Mouse (Mus musculus) neural tube, embryonic 10.5 days (tissue): ENCODE measurements around the gene Tmem200b.

Source experiments
- DNase-seq: peaks from one replicate; pipeline ENCODE4 v3.0.0-alpha.2; 2017; ENCODE audit warnings: low spot score; ENCODE audit errors: extremely low spot score

Gene Tmem200b

DNA sequence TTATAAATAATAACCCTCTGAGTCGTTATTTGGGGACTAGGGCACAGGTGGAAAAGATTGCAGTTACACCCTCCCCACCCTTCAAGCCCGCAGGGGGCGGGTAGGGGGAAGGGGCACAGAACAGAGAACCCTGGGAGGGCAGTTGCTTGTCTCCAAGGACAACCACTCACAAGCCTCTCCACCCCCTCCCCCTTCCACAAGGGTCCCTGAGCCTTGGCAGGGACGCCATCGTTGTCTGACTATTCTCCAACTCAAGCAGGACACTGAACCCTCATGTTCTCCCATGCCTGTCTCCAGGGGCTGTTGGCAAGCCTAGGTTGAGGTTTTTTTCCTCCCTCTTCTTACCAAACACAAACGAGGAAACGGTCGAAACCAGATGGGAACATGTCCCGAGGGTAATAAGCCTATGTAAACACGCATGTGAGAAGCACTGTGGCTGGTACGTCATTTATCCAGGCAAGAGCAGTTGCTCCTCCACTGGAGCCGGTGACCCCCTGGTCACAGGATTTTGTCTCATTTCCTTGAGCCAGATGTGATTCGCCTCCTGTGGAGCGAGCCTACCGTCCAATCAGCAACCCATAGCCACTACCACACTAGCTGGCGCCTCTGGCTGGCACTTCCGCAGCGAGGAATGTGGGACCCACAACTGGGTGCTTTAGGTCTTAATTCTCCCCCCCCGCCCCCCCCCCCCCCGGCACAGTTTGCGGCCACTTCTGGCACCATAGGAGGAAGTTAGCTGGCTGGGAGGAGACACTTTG lies 11.2 kb upstream of the Tmem200b start:
- peak; percentile 44 for DNase-seq

DNA sequence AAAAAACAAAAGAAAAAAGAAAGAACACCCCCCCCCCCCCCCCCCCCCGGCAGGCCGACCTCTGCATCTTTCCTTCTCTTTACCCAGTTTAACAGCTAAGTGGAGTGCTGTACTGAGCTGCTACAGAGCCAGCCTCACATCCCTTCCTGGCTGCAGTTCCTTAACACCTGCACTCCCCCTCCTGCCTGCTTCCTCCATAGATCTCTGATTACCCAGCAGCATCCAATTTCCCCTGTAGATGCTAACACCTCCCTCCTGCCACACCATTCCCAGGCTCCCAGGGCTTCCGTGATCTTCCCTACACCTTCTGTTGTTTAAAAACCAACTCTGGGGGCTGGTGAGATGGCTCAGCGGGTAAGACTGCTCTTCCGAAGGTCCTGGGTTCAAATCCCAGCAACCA lies 10.1 kb upstream of the Tmem200b start:
- DNase-seq = no peak

DNA sequence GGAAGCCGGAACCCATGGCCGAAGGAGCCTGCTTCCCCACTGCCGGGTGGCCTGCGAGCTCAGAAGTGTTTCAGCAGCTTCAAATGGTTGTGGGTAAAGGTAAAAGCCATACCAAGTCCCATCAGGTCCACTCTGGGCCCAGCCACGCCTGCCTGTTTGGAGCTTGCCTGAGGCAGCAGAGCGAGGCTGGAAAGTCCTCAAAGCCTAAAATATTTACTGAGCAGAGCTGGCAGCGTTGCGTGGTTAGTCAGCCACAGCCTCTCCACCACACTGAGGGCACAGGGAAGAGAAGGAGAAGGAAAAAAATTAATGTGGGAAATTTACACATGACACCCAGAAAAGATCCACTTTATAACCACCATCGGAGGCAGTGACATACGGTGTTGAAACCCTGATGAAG lies 8.0 kb upstream of the Tmem200b start:
- DNase-seq = no peak

DNA sequence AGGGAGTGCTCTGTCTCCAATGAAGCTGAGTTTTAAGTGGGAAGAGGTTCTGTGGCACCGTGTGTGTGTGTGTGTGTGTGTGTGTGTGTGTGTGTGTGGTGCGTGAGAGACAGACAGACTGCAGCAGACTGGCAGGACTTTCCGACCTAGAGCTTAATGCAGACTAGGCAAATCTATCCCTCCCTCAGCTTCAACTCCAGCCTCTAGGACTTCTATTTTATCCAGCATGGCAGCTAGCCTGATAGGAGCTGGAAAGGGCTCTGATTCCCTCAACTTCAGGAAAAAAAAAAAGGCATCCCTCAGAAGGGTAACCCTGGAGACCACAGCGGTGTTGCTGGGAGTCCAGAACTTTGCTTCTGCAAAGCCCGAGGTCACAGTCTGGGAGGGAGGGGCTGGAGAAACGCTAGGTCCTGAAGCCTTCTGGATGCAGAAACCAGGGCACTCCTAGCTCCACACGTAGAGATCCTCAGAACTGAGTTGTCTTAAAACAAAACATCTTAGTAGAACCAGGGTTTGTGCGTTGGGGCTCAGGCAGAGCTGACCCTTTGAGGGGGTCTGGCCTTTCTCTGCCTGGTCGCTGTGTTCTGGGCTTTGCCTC lies 7.4 kb upstream of the Tmem200b start:
- peak; percentile 31 for DNase-seq

DNA sequence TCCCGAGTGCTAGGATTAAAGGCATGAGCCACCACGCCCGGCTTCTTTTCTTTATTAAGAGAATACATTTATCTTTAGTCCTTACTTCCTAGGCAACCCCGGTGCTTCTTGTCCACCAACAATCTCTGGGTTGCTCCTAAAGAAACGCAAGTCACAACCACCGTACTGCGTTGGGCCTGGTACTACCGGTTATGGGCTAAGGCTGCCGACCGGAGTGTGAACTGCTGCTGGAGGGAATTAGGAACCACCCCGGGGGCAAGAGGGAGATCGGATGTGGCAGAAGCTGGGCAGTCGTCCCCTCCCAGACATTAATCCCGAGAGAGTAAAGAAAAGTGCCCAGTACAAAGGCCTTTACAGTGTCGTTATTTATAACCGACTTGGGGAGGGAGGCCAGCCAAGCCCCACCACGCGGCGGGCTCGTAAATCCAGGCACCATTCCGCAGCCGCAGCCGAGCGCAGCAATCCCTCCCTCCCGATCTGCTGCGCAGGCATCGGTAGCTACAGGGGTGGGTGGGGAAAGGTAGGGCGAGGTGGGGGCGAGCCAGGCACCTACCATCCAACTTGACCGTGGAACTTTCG lies 6.6 kb upstream of the Tmem200b start:
- DNase-seq = peak; percentile 67

DNA sequence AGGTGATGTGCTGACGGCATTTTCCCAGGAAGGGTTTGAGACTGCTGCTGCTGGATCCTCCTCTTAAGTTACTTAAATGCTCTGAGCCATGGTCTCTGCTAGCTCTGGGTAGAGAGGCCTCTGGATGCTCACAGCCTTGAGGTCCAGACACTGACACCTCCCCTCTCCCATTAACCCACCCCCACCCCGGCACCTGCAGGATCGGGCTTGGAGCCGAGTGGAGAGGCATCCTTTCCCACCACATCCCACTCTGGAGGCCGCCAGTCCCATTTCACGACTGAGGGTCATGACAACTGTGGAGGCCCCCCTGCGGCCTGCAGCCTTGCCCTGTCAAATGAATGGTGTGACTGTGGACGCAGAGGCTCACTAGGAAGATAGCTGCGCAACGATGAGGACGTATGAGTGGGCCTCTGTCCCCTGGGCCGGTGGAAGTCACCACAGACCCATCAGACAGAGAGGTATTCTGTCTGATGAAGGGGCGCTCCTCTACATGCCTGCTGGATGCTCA lies 5.7 kb upstream of the Tmem200b start:
- DNase-seq = peak; percentile 35

DNA sequence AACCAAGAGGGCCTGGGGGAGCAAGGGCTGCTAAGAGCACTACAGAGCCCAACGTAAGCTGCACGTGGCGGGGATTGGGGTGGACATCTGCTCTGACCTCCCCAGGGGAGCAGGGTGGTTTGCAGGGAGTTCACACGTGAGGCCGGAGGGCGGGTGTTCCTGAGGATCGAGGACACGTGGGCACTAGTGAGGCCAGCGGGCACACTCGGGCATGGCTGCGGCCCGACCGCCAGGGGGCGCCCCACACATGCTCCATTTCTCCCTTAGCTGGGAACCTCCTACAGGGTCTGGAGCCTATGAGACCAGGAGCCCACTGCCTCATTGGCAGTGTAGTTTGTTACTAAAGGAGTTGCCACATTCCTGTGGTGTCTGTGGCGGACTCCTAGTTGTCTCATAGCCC lies 5.1 kb upstream of the Tmem200b start:
- peak; percentile 83 for DNase-seq

DNA sequence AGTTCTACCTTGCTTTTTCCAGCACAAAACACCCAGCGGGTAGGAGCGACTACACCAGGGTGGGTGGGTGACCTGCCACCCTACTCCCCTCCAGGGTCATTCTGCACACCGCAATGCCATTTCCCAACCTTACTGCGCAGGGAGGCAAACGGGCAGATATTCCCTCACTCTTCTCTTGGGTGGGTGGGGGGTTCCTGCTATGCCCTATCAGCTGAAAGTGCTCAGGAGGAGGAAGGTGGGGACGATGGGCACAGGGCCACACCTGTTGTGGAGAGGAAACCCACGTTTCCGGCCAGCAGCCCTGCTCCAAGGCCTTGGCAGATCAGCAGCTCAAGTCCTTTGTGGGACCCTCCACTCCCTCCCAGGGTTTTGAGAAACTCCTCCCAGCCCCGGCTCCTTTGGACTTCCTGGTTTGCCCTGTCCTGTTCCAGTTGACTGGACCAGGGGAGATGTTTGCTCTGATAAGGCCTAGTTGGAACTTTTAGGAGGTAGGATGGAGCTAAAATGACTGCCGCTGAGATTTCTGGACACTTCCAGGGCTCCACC lies 4.5 kb upstream of the Tmem200b start:
- DNase-seq = no peak

DNA sequence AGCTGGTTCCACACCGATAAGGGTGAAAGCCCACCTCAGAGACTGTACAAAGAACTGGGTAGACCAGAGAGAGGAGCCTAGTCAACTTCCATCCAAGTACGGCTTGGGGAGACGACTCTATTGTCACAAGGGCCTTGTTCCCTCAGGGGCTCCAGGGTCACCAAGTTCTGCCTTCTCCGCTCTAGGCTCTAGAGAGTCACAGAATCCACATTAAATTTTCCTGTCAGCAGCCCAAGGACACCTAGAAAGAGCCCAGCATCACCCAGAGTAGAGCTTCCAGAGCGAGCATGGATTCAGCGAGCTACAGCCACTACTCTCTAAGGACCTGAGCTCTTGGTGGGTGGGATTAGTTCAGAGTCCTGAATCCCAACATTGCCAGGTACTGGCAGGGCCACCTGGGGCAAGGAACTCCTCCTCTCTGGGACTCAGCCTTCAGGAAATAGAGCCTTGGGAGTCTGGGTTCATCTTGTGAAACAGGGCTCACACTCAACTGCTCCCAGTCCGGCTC lies 3.5 kb upstream of the Tmem200b start:
- DNase-seq = no peak

DNA sequence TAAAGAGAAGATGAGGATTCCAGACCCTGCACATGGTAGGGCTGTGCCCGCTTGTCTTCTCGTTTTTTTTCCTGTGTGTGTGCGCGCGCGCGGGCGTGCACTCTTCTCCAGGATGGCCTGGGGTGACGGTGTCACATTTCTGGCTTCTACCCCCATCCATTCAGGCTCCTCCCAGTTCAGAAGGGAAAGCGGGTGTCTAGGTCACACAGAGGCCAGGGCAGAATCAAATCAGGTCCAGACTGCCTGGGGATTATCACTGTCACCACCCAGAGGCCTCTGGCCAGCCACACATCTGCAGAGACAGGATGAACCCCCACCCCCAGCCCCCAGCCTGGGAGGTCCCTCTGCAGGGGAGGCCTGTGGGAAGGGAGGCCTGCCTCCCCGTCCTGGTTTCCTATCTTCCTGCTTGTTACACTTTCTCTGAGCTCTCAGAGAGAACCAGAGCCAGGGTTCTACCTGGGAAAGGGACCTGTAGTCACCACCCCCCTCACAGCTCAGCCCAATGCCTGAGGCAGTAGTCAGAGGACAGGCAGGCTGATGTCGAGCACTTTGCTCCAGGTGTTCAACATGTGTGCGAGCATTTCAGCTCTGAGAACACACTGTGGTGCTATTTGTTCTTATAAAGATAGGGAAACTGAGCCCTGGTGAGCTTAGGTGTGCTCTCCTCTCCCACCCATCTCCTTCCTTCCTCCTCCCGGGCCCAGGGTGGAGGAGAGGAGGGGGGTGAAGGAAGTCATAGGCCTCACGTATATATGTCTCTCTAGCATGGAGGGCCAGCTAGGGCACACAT lies 2.7 kb upstream of the Tmem200b start:
- peak; percentile 79 for DNase-seq

DNA sequence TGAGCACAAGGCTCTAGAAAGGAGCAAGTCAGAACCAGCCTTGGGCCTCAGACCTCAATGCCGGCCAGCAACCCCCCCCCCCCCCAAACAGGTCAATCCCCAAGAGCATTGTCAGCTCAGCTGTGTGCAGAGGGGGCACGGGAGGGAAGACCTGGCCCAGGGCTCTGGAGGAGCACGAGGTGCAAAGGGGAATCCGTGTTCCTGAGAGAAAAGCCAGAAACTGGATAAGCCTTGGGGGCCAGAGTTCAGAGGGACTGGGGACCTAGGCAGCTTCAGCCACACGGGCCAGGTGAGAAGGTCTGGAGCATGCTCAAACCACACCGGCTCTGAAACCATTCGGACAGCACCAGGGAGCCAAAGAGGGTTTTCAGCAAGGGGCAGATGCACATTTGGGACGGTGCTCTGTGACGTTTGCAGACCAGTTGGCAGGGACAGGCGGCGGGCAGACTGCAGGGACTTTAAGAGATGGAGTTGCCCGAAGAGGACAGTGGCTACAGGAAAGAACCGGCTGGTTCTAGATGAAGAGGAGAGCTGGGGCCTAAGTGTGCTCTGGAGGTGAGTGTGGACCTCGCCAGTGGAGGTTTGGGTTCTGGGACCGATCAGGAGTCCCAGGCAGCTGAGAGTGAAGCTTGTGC lies 1.9 kb upstream of the Tmem200b start:
- DNase-seq = peak; percentile 53

DNA sequence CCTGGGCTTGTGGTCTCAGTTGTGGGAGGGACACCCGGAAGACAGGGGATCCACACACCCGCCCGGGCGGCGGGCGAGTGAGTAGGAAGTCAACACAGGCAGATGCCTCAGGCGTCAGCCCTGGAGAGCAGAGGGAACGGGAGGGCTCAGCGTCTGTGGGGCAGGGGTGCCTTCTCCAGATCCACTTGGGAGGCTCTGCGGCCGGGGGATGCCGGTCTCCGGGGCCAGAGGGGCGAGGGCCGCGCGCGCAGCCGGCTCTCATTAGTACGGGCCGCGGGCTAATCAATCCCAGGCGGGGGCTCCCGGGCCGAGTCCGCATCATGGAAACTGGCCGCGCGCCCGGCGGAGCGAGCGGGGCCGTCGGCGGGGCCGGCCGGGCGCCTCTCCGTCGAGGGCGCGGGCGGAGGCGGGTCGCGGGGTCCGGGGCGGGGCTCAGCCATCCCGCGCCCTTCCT lies 1.4 kb upstream of the Tmem200b start:
- peak; percentile 73 for DNase-seq

DNA sequence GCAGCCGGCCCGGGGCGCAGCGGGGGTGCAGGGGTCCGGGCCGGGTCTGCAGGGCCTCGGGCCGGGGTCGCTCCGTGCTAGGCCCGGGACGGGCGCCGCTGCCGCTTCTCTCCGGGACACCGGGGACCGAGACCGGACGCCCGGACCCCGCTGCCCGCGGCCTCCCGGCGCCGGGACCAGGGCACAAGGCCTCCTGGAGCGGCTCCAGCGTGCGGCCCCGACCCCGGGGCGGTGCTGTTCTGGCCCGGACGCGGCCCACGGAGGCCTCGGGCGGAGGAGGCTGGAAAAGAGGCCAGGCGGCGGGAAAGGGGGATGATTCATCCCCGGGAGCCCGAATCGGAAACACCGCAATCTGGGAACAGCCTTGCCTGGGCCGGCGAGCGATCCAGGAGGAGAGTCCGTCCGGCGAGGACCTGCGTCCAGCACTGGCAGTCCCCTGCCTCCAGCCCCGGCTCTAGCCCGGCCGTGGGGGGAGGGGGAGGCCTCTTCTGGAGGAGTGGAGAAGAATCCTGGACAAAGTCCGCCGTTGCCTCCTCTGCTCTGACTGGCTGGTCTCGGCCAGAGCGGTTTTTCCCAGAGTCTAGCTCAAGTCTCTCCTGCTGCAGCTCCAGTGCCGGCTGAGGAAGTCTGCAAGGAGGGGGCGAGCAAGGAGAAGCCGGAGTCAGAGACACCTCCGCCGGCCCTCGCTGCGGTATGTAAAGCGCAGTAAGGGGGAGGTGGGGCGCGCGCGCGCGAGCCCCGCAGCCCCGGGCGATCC lies 798 bp upstream of the Tmem200b start:
- DNase-seq = peak; percentile 81

DNA sequence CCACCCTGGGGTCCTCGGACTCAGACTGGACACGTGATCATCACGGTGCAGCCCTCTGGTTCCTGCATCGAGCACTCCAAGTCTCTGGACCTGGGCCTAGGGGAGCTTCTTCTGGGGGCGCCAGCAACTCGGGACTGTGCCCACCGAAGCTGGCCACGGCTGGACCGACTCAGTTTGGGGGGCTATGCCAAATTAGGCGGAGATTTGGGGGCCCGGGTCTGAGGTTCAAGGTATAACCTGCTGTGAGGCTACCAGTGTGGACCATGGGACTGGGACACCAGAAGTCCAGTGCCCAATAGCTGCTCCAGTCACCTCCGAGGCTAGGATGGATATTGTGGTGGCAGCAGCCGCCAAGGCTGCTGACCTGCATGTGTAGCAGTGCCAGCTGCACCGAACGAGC lies 833 bp downstream of the Tmem200b start:
- DNase-seq = peak; percentile 25

DNA sequence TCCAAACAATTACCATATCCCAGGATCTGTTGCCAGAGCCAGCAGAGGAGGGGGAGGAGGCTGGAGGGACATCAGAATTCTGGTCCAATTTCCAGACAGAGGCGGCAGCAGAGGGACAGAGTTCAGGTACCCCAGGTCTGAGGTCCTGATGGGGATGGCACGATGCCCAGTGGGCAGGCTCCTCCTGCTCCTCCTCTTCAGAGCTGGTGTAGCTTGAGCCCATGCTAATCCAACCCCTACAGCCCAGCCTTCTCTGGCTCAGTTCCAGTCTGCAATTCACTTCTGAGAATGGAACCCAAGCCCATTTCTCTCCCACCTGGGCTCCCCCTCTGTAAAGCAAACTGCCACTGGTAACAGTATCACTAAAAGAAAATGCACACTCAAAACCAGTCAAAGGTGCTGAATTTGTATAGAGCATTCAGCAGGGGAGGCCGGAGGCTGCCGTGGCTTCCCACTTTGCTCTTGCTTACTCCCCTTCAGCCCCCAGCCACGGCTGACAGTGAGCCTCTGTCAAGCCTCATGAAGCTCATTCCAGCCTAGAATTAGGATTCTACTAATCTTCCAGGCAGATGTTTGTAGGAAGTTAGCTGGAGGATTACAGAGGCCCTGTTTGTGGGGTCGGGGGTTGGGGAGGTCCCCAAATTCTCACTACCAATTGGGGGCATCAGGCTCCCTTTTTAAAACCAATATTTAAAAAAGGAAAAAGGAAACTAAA lies 2.7 kb downstream of the Tmem200b start:
- no peak for DNase-seq

DNA sequence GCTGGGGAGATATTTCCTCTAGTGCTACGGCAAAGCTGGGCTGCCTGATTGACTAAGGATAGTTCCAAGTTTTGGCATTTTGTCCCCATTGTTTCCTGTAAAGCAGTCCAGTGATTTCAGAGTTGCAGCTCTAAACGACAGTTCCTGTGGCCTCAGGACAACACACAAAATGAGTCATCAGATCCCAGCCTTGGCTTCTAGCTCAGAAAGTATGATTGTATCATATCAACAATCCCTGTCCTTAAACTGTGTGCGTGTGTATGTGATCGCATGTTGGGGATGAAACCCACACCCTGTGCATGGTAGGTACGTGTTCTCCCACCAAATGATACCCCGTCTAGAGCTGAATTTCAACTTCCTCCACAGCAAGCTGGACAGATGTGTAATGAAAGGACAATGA lies 7.6 kb downstream of the Tmem200b start:
- no peak for DNase-seq

DNA sequence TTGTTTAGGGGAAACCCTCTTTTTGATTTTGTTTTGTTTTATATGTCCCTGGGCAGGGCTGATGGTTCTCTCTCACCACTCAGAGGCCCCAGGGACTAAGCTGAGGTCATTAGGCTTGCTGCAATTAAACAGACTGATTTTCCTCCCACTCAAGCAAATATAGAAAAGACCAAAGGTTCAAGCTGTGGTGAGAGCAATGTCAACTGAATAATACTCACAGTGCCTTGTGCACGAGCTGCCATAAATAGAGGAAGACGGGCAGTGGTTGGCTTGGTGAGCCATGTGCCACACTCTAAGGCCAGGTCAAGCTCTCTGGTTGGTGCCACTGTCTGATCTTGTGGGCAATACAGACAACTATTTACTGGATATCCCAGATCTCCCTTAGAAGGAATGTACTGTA lies 17.9 kb downstream of the Tmem200b start:
- no peak for DNase-seq

DNA sequence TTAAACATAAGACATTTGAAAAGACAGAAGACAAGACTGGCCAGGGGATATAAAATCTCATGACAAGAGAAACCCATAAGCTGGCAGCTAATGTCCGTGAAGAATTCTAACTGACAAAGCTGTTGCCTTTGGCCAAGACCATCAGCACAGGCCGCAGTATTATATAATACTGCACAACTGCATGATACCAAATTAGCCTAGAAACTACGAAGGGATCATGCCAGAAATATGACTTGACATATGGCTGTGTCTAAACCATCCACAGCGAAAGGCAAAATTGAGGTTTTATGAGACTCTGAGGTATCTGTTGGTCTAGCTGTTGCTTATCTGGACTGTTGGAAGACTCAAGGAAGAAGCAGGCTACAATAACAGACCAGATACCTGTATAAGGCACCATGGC lies 19.3 kb downstream of the Tmem200b start:
- no peak for DNase-seq

DNA sequence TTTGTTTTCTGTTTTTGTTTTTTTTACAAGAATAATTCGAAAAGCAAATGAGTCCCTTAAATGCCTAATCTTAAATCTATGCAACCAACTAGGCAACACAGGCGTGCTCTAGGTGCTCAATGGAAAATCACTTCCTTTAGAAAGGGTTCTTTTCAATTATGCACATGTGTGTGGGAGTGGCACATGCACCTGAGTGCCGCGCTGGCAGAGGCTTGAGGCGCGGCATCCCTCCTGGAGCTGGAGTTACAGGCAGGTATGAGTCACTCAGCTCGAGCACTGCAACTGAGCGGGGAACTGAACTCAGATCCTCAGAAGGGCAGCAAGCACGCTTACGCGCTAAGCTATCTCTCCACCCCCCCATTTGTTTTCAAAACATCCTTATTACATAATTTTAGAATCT lies 26.3 kb downstream of the Tmem200b start:
- DNase-seq = no peak
